Mouse (Mus musculus) small intestine, adult 10 weeks (tissue): Measurements from ENCODE around the gene Dxo. TPM values are rescaled to one million over a fixed set of nuclear protein-coding genes. Genes with fewer than 3 reads are reported as not detected.

Source experiments
- polyA plus RNA-seq: library from polyadenylated mRNA; stranded (reverse); fragments of 350-450 nt; fragmentation: Illumina TruSeq; extraction: RNeasy Lipid Tissue Mini Kit (QIAGEN cat#74804); gene quantifications from one replicate; pipeline ENCODE4 v1.2.3, GENCODE M21; 2014; ENCODE audit warnings: low replicate concordance

The Dxo gene
- polyA plus RNA-seq, result 1.6 TPM

DNA sequence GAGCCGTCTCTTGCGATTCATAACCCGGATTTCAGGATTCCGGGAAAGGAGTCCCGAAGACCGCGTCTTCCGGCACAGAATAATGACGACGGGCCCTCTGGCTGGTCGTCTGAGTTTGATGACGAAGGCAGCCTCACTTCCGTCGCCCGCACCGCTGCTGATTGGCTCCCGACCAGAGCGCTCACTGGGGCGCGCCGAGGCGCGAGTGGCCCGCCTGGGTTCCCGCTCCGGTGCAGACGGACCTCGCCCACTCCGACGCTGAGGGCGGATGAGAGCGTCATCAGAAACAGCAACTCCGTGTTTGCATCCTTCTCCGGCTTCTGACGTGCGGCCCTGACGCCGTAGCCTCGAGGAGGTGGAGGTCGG, at the start of gene Dxo, which contains the start of gene Stk19:
Gene Dxo, plus strand, starts transcription at position 164 of the 366 bp plus-strand sequence.
Gene Stk19, minus strand, starts transcription at position 90 of the 366 bp plus-strand sequence.

DNA sequence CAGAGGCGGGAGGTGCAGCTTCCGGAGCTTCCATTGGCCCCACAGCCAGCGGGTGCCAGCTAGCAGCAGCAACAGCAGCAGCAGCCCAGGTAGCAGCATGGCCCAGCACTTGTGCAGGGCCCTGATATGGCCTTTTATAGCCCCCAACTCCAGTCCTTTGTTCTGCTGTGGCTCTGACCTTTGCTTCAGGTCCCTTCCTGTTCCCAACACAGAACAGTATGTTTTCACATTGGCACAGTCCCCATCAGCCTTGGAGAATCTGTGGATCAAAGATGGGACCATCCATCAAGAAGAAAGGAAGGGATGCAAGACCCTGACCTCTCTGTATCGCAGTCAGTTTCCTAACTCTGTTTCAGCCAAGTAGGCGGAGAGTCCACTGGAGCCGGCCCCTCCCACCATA, 32.5 kb upstream of the Dxo start, which contains the start of gene Cyp21a1:
Gene Cyp21a1, minus strand, starts transcription at position 261 of the 400 bp plus-strand sequence.

DNA sequence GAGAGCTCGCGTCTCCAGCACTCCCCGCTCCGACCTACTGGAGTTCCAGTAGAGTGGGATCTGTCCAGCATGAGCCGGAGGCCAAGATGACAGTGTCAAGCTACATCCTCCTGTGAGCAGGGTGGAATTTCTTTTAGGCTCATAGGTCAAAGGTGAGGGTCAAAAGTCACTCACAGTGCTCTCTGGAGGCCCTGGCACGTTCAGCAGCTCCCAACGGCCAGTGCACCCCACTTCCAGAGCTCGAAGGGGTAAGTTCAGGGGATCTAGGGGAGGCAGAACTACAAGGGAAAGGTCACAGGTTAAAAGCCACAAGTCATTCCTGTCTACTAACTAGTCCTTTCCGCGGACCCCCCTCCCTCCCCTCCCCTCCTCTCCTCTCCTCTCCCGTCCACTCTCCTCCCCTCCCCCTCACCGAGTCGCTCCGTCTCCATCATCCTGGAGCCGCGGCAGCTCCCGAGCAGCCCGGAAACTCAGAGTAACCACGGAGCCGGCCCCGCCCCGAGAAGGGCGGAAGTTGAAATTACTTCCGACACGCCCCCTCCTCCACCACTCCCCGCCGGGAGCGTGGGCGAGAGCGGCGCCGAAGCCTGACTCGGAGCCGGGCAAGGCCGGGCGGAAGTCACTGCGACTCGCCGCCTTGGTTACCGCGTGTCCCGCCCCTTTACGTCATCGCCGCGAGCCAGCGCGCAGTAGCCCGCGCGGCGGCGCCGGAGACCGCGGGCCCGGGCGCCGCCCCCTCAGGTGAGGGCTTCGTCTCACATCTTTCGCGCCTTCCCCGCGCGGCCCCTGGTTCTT, 13.1 kb downstream of the Dxo start, which contains the start of the genes Skiv2l and Nelfe:
Gene Skiv2l, minus strand, starts transcription at position 489 of the 795 bp plus-strand sequence.
Gene Nelfe, plus strand, starts transcription at position 670 of the 795 bp plus-strand sequence.

DNA sequence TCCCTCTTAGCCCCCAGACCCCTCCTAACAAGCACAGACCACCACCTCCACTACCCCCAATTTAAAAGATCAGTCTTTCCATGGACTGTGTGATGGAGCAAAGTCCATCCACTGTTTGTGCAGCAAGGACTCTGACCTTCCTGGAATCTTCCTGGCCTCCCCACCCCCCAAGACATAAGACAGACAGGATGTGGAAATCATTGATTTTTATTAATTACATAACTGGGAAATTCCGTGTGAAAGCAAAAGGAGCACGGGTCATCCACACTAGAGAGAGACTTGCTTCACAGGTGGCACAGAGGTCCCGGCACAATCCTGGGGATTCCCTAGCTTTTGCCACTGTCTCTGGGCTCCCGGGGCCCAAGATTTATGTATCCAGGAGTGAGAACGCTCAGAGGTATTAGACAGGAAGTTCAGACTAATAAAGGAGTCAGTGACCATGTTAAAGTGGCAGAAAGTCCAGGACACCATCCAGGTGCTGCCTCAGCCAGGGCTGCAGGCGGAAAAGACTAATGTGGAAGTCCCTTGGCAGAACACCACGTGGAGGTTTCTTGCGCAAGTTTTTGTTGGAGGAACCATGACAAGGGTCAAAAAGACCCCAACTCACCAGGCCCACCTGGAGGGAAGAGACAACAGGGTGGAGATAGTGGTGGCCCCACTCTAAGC, 25.7 kb downstream of the Dxo start, which contains the start of gene Cfb:
Gene Cfb, minus strand, starts transcription at position 103 of the 666 bp plus-strand sequence.

DNA sequence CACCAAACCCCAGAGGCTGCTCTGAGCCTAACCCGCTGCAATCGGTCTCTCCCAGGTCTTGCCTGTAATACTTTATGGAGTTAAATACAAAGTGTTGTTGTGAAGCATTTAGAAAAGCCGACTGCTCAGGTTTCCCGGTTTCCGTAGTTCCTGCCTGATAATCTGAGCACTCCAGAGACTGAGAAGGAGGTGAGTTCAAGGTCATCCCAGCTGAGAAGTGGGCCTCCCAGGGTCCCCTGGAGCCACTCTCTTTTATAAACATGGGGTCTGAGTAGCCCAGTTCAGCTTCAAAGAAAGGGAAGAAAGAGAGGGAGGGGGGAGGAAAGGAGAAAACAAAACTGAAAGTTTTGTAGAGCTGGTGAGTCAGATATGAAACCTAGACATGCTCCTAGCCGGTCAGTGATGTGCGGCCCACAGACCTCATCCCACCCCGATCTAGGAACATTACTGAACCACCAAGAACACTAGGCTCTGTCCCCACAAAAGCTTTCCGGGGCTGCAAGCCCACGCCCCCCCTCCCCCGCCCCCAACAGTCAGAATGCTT, 42.6 kb downstream of the Dxo start, which contains the start of gene Zbtb12:
Gene Zbtb12, plus strand, starts transcription at position 148 of the 544 bp plus-strand sequence.

DNA sequence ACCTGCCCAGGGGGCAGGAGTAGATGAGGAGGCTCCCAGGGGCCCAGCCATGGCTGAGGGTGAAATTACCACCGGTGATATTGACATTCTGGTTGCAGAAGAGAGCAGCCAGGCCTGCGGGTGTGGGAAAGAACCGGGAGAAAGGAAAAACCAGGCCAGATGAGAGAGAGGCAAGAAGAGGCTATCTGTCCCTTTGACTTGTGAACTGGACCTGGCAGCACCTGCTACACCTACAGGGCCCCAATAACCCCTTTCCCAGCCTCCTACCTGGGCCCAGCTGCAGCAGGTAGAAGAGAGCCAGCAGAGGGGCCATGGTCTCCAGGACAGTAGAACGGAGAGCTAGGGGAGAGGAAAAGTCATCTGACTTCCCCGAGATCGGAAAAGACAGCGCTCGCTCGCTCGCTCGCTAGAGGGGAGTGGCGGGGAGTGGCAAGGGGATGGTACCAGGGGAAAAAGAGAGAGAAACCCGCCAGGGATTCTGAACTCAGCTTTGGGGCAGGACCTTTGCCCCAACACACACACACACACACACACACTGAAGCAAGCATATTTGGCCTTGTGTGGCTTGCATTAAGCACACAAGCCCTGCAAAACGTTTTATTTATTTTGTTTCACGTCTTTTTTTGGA, 45.0 kb downstream of the Dxo start, which contains the start of gene Gm20547:
Gene Gm20547, minus strand, starts transcription at position 360 of the 628 bp plus-strand sequence.

Other genes starting within 250 kb of the Dxo start
- gene Gpsm3, start 247.2 kb upstream of the Dxo start, polyA plus RNA-seq, result 2.0 TPM
- 13.8 TPM for gene Pbx2, start 245.8 kb upstream of the Dxo start, polyA plus RNA-seq
- gene Ager, start 239.2 kb upstream of the Dxo start, polyA plus RNA-seq, result not detected
- gene Rnf5, start 233.3 kb upstream of the Dxo start, polyA plus RNA-seq, result 56.8 TPM
- gene Agpat1, start 232.8 kb upstream of the Dxo start, polyA plus RNA-seq, result 3.7 TPM
- not detected for gene Egfl8, start 221.0 kb upstream of the Dxo start, polyA plus RNA-seq
- gene Ppt2, start 208.5 kb upstream of the Dxo start, polyA plus RNA-seq, result 0.74 TPM
- gene Prrt1, start 207.5 kb upstream of the Dxo start, polyA plus RNA-seq, result 1.6 TPM
- gene Fkbpl, start 192.3 kb upstream of the Dxo start, polyA plus RNA-seq, result 1.6 TPM
- gene Atf6b, start 189.9 kb upstream of the Dxo start, polyA plus RNA-seq, result 1.3 TPM
- not detected for gene Tnxb, start 166.5 kb upstream of the Dxo start, polyA plus RNA-seq
- 0.19 TPM for gene C4b, start 93.1 kb upstream of the Dxo start, polyA plus RNA-seq
- gene Cyp21a1, start 32.5 kb upstream of the Dxo start, polyA plus RNA-seq, result not detected
- 17.0 TPM for gene Stk19, start 74 bp upstream of the Dxo start, polyA plus RNA-seq
- gene Skiv2l, start 13.2 kb downstream of the Dxo start, polyA plus RNA-seq, result 4.8 TPM
- gene Nelfe, start 13.4 kb downstream of the Dxo start, polyA plus RNA-seq, result 0.41 TPM
- 20.3 TPM for gene Cfb, start 25.5 kb downstream of the Dxo start, polyA plus RNA-seq
- gene Zbtb12, start 42.5 kb downstream of the Dxo start, polyA plus RNA-seq, result 1.3 TPM
- 2.4 TPM for gene Gm20547, start 45.0 kb downstream of the Dxo start, polyA plus RNA-seq
- not detected for gene C2, start 61.2 kb downstream of the Dxo start, polyA plus RNA-seq
- 5.3 TPM for gene Ehmt2, start 61.5 kb downstream of the Dxo start, polyA plus RNA-seq
- gene Slc44a4, start 77.4 kb downstream of the Dxo start, polyA plus RNA-seq, result 2.7 TPM
- gene Neu1, start 94.2 kb downstream of the Dxo start, polyA plus RNA-seq, result 3.6 TPM
- 1.3 TPM for gene Hspa1b, start 122.2 kb downstream of the Dxo start, polyA plus RNA-seq
- not detected for gene Gm20481, start 132.9 kb downstream of the Dxo start, polyA plus RNA-seq
- 0.52 TPM for gene Hspa1a, start 135.1 kb downstream of the Dxo start, polyA plus RNA-seq
- not detected for gene Hspa1l, start 135.7 kb downstream of the Dxo start, polyA plus RNA-seq
- 12.4 TPM for gene Lsm2, start 144.8 kb downstream of the Dxo start, polyA plus RNA-seq
- gene Vars, start 164.0 kb downstream of the Dxo start, polyA plus RNA-seq, result 0.37 TPM
- gene Vwa7, start 179.6 kb downstream of the Dxo start, polyA plus RNA-seq, result 0.11 TPM
- gene Sapcd1, start 191.0 kb downstream of the Dxo start, polyA plus RNA-seq, result not detected
- 0.93 TPM for gene Msh5, start 209.7 kb downstream of the Dxo start, polyA plus RNA-seq
- 31.3 TPM for gene Clic1, start 212.9 kb downstream of the Dxo start, polyA plus RNA-seq
- gene Ddah2, start 222.0 kb downstream of the Dxo start, polyA plus RNA-seq, result not detected
- gene Ly6g6c, start 228.4 kb downstream of the Dxo start, polyA plus RNA-seq, result not detected
- 0.59 TPM for gene Mpig6b, start 229.2 kb downstream of the Dxo start, polyA plus RNA-seq
- not detected for gene Ly6g6e, start 239.9 kb downstream of the Dxo start, polyA plus RNA-seq
- not detected for gene Ly6g6d, start 241.0 kb downstream of the Dxo start, polyA plus RNA-seq
- not detected for gene Ly6g6f, start 248.6 kb downstream of the Dxo start, polyA plus RNA-seq